Mouse (Mus musculus) brain, embryonic 14.5 days (tissue): ENCODE measurements at regions not wholly inside any gene's neighbourhood (a gene's known extent, or its start where the extent isn't known, plus 50 kb on each side); places are given as distances from the start of the nearest gene placed in this dataset.

Source experiments
- CTCF ChIP-seq: fragments of 200-500 bp; IDR thresholded peaks from 2 replicates; pipeline ENCODE4 v1.5.1; 2012; ENCODE audit warnings: inconsistent platforms, mild to moderate bottlenecking, moderate library complexity, borderline replicate concordance; ENCODE audit not compliant: insufficient read depth, insufficient read length; ENCODE audit errors: extremely low read depth
- POLR2A ChIP-seq: fragments of 200-500 bp; IDR thresholded peaks from 2 replicates; pipeline ENCODE4 v1.6.1; 2012; ENCODE audit warnings: mild to moderate bottlenecking, inconsistent platforms, borderline replicate concordance; ENCODE audit not compliant: poor library complexity, insufficient read depth, insufficient read length, severe bottlenecking; ENCODE audit errors: extremely low read depth

- TF ChIP-seq CTCF: no peak
- TF ChIP-seq POLR2A: no peak
These were observed 1663.9 kb downstream of the Efna5 start for GRCm38 (mm10) chr17:61217198-61217722.
